Mouse (Mus musculus): ENCODE results near the gene Magix.
"Not testable (repeated sequence)": the region's sequence is repeated elsewhere in the genome, so short reads cannot be mapped to it uniquely, and the experiment has no call there.

GRCm38 (mm10) chrX:7713764-7714134, 32.7 kb upstream of the Magix start:
- not testable (repeated sequence) for TF ChIP-seq POLR2A (IDR thresholded peaks at IDR 0.05; ENCODE audit: low read depth, low read length); CTCF (conservative IDR thresholded peaks at IDR 0.05; ENCODE audit: insufficient read depth, insufficient read length, low read depth, low read length)
